Mouse (Mus musculus) kidney, postnatal 4 days (tissue): ENCODE results near the gene Rrp12.

Experiments used
- DNase-seq, 2 experiments: peaks; one replicate each; pipeline ENCODE4 v3.0.0; 2021; ENCODE audit warnings: mixed read lengths in 2 of 2

Gene Rrp12

DNA sequence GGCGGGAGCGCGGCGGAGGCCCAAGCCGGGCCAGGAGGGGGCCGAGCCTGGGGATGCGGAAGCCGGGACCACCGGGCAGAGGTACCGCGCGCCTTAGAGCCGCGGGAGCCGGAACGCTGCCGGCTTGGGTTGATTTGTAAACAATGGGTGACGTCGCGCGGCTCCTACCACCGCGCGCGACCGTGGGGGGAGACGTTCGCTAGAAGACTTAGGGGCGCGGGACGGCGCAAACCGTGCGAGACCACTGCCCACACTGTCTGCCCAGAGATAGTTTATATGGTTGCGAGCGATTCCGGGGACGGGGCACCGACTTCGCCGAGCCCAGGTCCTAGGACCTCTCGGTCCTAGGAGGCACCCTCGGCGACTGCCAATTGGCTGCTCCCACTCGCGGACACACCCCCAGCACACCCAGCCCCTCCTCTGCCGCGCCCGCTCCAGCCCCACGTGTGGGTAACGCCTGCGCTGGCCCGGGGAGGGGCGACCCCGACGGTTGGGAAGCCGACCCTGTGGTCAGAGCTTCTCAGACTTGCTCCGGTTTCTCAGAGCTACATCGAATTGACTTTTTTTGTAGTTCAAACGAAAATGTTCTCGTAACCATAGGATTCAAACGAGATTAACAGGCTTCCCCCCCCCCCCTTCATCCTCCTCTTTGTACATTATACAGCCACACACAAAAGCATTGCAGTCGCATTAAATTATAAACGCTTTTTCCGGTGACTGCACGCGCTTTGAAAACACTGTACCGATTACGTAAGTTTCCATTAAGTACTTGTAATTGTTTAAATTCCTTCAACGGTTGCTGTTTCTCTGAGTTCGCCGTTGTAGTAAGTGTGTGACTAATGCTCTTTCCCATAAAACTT lies 47.8 kb downstream of the Rrp12 start, which contains the start of gene Frat2:
Gene Frat2 (minus strand): TSS at position 141 of the 860 bp plus-strand sequence.
- peak; percentile 90 to 94 for DNase-seq

DNA sequence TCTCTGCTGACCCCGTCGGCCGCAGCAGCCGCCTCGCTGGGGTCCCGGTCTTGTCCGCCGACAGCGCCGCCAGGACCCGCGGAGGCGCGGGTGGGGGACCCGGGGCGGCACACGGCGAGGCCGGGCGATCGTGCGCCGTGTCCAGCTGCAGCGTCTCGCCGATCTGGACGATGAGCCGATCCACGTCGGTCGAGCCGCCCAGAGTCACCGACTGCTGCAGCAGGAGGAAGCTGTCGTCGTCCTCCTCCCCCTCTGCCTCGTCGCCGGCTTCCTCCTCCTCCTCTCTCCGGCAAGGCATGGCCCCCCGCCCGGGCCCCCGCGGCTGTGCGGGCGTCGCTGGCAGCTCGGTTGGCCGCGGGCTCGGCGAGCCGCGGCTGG lies 48.4 kb downstream of the Rrp12 start:
- DNase-seq: peak; percentile 70 to 82

GRCm38 (mm10) chr19:41847091-41847581 lies 48.8 kb downstream of the Rrp12 start:
- peak; percentile 60 to 77 for DNase-seq

GRCm38 (mm10) chr19:41846366-41847090 lies 49.4 kb downstream of the Rrp12 start:
- peak; percentile 45 to 57 for DNase-seq

DNA sequence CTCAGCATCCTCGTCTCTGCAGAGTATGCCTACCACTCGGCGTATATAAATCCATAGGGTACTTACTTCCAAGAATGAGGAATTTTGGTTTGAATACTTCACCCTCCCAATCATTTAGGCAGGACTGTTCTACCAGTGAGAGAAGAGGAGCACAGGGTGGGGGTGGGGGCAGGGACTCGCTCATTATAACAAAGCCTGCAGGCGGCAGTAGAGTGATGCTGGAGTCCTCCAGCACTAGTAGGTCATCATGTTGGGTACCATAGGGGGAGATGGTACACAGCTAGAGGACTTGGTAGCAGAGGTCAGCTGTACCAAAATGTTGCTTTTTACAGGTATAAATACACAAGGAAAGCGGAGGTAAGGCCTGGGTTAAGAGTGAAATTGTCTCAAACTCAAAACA lies 51.6 kb downstream of the Rrp12 start:
- DNase-seq: no peak

GRCm38 (mm10) chr19:41842706-41843105 lies 53.3 kb downstream of the Rrp12 start:
- no peak for DNase-seq

- no peak for DNase-seq
Observed at GRCm38 (mm10) chr19:41842196-41842595, 53.8 kb downstream of the Rrp12 start.

- DNase-seq: no peak
Observed at GRCm38 (mm10) chr19:41841105-41841750, 54.7 kb downstream of the Rrp12 start.

GRCm38 (mm10) chr19:41839685-41840084 lies 56.3 kb downstream of the Rrp12 start:
- no peak for DNase-seq

DNA sequence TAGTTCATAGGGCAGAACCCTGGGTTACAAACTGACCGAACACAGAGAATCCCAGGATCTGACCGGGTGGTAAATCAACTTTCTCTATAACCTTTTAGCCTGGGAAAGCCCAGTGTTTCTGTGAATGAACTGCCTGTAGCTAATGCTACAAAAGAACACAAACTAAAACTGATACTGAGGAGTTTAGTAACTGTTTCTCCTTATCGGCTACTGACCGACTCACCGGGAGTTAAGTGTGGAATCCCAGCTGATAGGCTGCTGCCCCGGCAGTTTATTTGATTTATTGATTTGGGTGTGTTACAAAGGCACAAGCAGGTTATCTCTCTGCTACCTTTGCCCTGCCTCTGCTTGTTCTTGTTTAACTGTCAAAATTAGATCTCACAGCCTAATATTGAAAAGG lies 57.2 kb downstream of the Rrp12 start:
- no peak for DNase-seq

GRCm38 (mm10) chr19:41837917-41838261 lies 58.1 kb downstream of the Rrp12 start:
- no peak for DNase-seq

DNA sequence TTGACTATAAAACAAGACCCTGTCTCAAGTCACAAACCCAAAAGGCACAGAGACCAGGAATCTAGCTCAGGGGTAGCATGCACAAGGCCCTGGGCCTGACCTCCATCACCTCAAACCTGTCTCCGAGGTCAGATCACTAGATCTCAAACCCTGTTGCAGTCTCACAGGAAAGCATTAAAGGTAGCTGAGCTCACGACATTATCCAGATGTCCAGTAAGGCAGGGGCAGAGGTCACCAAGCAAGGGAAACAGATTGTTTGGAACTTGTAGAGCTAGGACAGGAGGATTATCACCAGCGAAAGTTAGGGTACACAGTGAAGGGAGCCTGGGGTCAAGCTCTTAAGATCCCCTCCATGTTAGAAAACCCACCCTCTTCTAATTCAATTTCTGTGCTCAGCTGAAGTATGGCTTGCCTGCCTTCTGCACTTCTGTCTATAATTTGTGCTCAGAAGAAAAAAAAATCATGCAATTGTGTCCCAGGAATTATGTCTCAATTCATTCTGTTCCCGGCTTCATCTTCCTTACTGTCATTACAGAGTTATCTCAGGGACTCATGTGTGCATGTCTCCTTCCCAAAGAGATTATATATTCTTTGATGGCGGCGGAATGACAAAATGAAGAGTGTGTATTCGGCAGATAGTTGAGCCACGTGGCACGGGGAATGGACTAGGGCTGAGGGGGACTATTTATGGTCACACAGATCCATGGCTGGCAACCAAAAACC lies 58.6 kb downstream of the Rrp12 start:
- DNase-seq: no peak

GRCm38 (mm10) chr19:41836719-41837118 lies 59.3 kb downstream of the Rrp12 start:
- no peak for DNase-seq

- DNase-seq: peak in 1 of 2 experiments; percentile 39
Observed at GRCm38 (mm10) chr19:41835816-41836215, 60.2 kb downstream of the Rrp12 start.

GRCm38 (mm10) chr19:41835407-41835806 lies 60.6 kb downstream of the Rrp12 start:
- DNase-seq: no peak

- no peak for DNase-seq
Observed at GRCm38 (mm10) chr19:41832501-41833201, 63.3 kb downstream of the Rrp12 start.

- DNase-seq: peak in 1 of 2 experiments; percentile 30
Observed at GRCm38 (mm10) chr19:41831718-41832391, 64.1 kb downstream of the Rrp12 start.

GRCm38 (mm10) chr19:41831101-41831570 lies 64.8 kb downstream of the Rrp12 start:
- peak; percentile 48 to 64 for DNase-seq

DNA sequence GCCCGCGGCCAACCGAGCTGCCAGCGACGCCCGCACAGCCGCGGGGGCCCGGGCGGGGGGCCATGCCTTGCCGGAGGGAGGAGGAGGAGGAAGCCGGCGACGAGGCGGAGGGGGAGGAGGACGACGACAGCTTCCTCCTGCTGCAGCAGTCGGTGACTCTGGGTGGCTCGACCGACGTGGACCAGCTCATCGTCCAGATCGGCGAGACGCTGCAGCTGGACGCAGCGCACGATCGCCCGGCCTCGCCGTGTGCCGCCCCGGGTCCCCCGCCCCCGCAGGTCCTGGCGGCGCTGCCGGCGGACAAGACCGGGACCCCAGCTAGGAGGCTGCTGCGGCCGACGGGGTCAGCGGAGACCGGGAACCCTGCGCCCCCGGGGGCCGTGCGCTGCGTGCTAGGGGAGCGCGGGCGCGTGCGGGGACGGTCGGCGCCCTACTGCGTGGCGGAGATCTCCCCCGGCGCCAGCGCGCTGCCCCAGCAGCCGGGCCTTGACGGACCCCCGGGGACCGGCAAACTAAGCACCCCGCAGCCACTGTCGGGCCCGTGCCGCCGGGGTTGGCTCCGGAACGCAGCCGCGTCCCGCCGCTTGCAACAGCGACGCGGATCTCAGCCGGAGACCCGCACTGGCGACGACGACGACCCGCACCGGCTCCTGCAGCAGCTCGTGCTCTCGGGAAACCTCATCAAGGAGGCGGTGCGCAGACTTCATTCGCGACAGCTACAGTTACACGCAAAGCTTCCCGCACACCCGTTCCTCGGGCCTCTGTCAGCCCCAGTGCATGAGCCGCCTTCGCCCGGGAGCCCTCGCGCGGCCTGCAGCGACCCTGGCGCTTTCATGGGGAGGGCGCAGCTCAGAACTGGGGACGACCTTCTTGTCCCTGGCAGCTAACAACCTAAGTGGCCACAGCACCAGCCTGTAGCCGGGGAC lies 65.6 kb downstream of the Rrp12 start:
- peak; percentile 80 to 88 for DNase-seq
